Mouse (Mus musculus): ENCODE results near the gene Dtx4.

DNA sequence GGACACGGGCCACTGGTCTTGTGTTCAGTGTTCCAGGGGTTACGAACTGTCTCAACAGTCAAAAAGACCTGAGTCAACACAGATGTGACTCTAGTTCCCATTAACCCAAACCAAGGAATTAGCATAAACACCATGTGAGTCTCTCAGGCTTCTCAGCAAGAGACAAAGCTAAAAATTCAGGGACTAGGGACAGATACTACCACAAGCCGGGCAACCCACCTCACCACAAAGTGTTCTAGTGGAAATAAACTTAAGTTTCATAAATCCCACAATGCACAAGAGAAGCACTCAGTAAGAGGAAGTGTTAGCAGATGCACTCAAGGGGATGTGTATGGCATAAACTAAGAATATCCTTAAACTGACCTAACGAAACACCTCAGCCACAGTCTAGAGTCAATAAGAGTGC, 66.2 kb downstream of the Dtx4 start:
- TF ChIP-seq POLR2A (IDR thresholded peaks at IDR 0.05; ENCODE audit: control insufficient read depth, extremely low read depth, insufficient read depth, low read length, poor library complexity) (no peak), CTCF (IDR thresholded peaks at IDR 0.05; ENCODE audit: borderline replicate concordance, control insufficient read depth, extremely low read depth, insufficient read depth, low read length, poor library complexity) (no peak)

Measured in thymus, adult 2 months (tissue).